Mouse (Mus musculus) ES-Bruce4 (cell line): Measurements from ENCODE around the gene Ubb. TPM values are rescaled to one million over a fixed set of nuclear protein-coding genes. Genes with fewer than 3 reads are reported as not detected.

Experiments used
- H3K27ac ChIP-seq: 2 replicates; pipeline ENCODE4 v1.5.1; 2012; ENCODE audit warnings: low read length, inconsistent platforms; ENCODE audit not compliant: insufficient read depth
- H3K27me3 ChIP-seq: 2 replicates; pipeline ENCODE4 v1.6.1; 2012; ENCODE audit warnings: mild to moderate bottlenecking, low read length, inconsistent platforms; ENCODE audit not compliant: control insufficient read depth, poor library complexity, insufficient read depth, severe bottlenecking
- H3K36me3 ChIP-seq: 2 replicates; pipeline ENCODE4 v1.6.1; 2012; ENCODE audit warnings: inconsistent platforms, mild to moderate bottlenecking, low read length, moderate library complexity; ENCODE audit not compliant: control insufficient read depth, poor library complexity, insufficient read depth, severe bottlenecking
- H3K4me1 ChIP-seq: one replicate; pipeline ENCODE4 v1.8.1; 2011; ENCODE audit warnings: low read length; ENCODE audit not compliant: control insufficient read depth, insufficient read depth
- H3K4me3 ChIP-seq: 2 replicates; pipeline ENCODE4 v1.5.1; 2011; ENCODE audit warnings: low read depth, mild to moderate bottlenecking, low read length
- H3K9ac ChIP-seq: 2 replicates; pipeline ENCODE4 v1.6.1; 2012; ENCODE audit warnings: low read depth, mild to moderate bottlenecking, inconsistent platforms; ENCODE audit not compliant: poor library complexity, severe bottlenecking
- H3K9me3 ChIP-seq: replicated peaks from 2 replicates; pipeline ENCODE4 v1.6.1; 2012; ENCODE audit warnings: mild to moderate bottlenecking, low read length, inconsistent platforms; ENCODE audit not compliant: control insufficient read depth, poor library complexity, insufficient read depth, severe bottlenecking
- CTCF ChIP-seq: IDR thresholded peaks from one replicate; pipeline ENCODE4 v1.8.1; 2011; ENCODE audit warnings: low read depth, low read length
- EP300 ChIP-seq: IDR thresholded peaks from 2 replicates; pipeline ENCODE4 v1.6.1; 2011; ENCODE audit warnings: low read depth, low read length; ENCODE audit not compliant: insufficient read depth
- POLR2A ChIP-seq: IDR thresholded peaks from one replicate; pipeline ENCODE4 v1.8.1; 2011; ENCODE audit warnings: low read length; ENCODE audit not compliant: insufficient read depth
- polyA plus RNA-seq: library from polyadenylated mRNA; stranded (reverse); fragments of >200 nt; gene quantifications from 2 replicates; pipeline ENCODE4 v1.2.4, GENCODE M21; 2011; ENCODE audit warnings: low read depth; ENCODE audit not compliant: missing spikeins, insufficient read depth, insufficient read length

Ubb gene
- polyA plus RNA-seq, 1 experiment, result 640 TPM

- Histone ChIP-seq H3K4me1 (peaks cover 1% of the 10 kb centered on the region), H3K4me3 (peak overlapping the region; percentile 6; the same call in 1 of the 2 replicates), H3K27ac (no peak overlapping the region), H3K27me3 (no peaks in the 10 kb centered on the region), H3K9ac (0 out of 2 replicates have a peak overlapping the region, but pooled peaks have one; percentile 12), H3K36me3 (peaks cover 25% of the 10 kb centered on the region), H3K9me3 (no peaks in the 10 kb centered on the region)
- TF ChIP-seq CTCF (no peak), POLR2A (no peak), EP300 (no peak)
These were observed 13.4 kb upstream of the Ubb start for GRCm38 (mm10) chr11:62537590-62537989.

GRCm38 (mm10) chr11:62538321-62539088 is 12.5 kb upstream of the Ubb start:
- peak overlapping the region; percentile 56 for H3K27ac ChIP-seq
- TF ChIP-seq EP300, result no peak
- TF ChIP-seq POLR2A, result no peak
- no peak for TF ChIP-seq CTCF
- H3K36me3 ChIP-seq, result peaks cover 17% of the 10 kb centered on the region

GRCm38 (mm10) chr11:62539089-62539890 is 11.7 kb upstream of the Ubb start, which contains the start of gene Cenpv:
Cenpv (minus strand) TSS chr11:62539261.
- H3K27ac ChIP-seq, result peak within 1 kb of the TSS; percentile 56
- no peak for TF ChIP-seq POLR2A

More at GRCm38 (mm10) chr11:62538321-62539088, 12.5 kb upstream of the Ubb start:
- Histone ChIP-seq H3K4me3 (peak overlapping the region; percentile 92), H3K9ac (peak overlapping the region; percentile 95), H3K4me1 (peaks cover 1% of the 10 kb centered on the region), H3K27me3 (no peaks in the 10 kb centered on the region), H3K9me3 (no peaks in the 10 kb centered on the region)

GRCm38 (mm10) chr11:62540167-62540566 is 10.8 kb upstream of the Ubb start:
- TF ChIP-seq CTCF (no peak), POLR2A (no peak), EP300 (no peak)
- H3K4me3 ChIP-seq, result no peak overlapping the region
- H3K27me3 ChIP-seq, result no peaks in the 10 kb centered on the region
- H3K27ac ChIP-seq, result no peak overlapping the region
- peaks cover 1% of the 10 kb centered on the region for H3K4me1 ChIP-seq
- no peak overlapping the region for H3K9ac ChIP-seq
- H3K36me3 ChIP-seq, result peaks cover 11% of the 10 kb centered on the region
- H3K9me3 ChIP-seq, result no peaks in the 10 kb centered on the region

More at GRCm38 (mm10) chr11:62539089-62539890, 11.7 kb upstream of the Ubb start, which contains the start of gene Cenpv:
- H3K36me3 ChIP-seq, result peaks cover 14% of the 10 kb centered on the region
- H3K9me3 ChIP-seq, result no peaks in the 10 kb centered on the region
- peak within 1 kb of the TSS; percentile 92 for H3K4me3 ChIP-seq
- peaks cover 1% of the 10 kb centered on the region for H3K4me1 ChIP-seq
- peak within 1 kb of the TSS; percentile 95 for H3K9ac ChIP-seq
- H3K27me3 ChIP-seq, result no peaks in the 10 kb centered on the region

- TF ChIP-seq EP300 (no peak), POLR2A (no peak), CTCF (no peak)
- Histone ChIP-seq H3K4me1 (peaks cover 1% of the 10 kb centered on the region), H3K9ac (no peak overlapping the region), H3K27ac (no peak overlapping the region), H3K27me3 (no peaks in the 10 kb centered on the region), H3K36me3 (peaks cover 3% of the 10 kb centered on the region; the same call in 1 of the 2 replicates), H3K9me3 (no peaks in the 10 kb centered on the region), H3K4me3 (no peak overlapping the region)
These were observed 10.0 kb upstream of the Ubb start for GRCm38 (mm10) chr11:62540969-62541368.
